Mouse (Mus musculus) G1E (cell line): ENCODE results near the gene Htr2a.

Source experiments
- CTCF ChIP-seq: IDR thresholded peaks from 2 replicates; pipeline ENCODE4 v1.5.1; 2012; ENCODE audit warnings: low read depth, low read length, inconsistent platforms, mixed read lengths
- GATA1 ChIP-seq: IDR thresholded peaks from 2 replicates; pipeline ENCODE4 v1.6.1; 2012; ENCODE audit warnings: borderline replicate concordance, low read length, inconsistent platforms, mixed read lengths
- GATA2 ChIP-seq: IDR thresholded peaks from 2 replicates; pipeline ENCODE4 v1.6.1; 2012; ENCODE audit warnings: low read depth, low read length, inconsistent platforms, borderline replicate concordance
- TAL1 ChIP-seq: conservative IDR thresholded peaks from 2 replicates; pipeline ENCODE4 v1.6.1; 2012; ENCODE audit warnings: low read depth, low read length, inconsistent platforms, mixed read lengths

GRCm38 (mm10) chr14:74640819-74641381, at the start of gene Htr2a:
- no peak for TF ChIP-seq TAL1
- TF ChIP-seq CTCF = no peak
- no peak for TF ChIP-seq GATA2
- TF ChIP-seq GATA1 = no peak
